Mouse (Mus musculus) liver, embryonic 11.5 days (tissue): ENCODE results near the gene Wdr3. TPM values are rescaled to one million over a fixed set of nuclear protein-coding genes. Genes with fewer than 3 reads are reported as not detected.

ENCODE experiments used
- polyA plus RNA-seq: library from polyadenylated mRNA; unstranded; fragments of >200 nt; fragmentation: Nextera tagmentation; extraction: Ambion mirVana; gene quantifications from 2 replicates; pipeline ENCODE4 v1.2.1, GENCODE M21; 2014

Wdr3 gene
- polyA plus RNA-seq, 1 experiment from 2014 or later, result 69.2 TPM

Other genes starting within 250 kb of the Wdr3 start
- 29.7 and 32.1 TPM in 2 replicates for gene Gdap2, start within 50 bp of the Wdr3 start, polyA plus RNA-seq